9 mouse cellular contexts compared by ENCODE assay signal in the genomic region with DNA sequence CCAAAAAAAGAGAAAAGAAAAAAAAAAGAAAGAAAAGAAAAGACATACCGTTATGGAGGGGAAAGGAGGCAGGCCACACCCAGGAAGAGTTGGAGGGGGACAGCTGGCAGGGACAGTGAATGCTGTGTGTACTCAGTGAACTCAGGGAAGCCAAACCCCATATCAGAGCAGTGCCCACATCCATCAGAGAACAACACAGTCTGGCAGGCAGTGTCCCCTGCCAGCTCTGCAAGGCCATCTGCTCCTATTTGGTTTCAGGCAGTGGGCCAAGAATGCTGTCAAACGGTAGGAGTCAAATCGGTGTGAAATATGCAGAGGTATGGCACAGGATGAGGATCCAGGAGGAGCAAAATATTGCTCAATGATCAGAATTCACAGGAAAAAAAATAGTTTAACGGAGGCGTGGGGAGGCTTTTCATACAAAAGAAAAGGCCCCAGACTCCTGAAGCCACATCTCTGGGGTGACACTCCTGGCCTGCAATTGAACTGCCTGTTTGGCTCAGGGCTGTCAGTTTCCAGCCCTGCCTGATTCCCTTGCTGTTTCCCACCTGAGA. TPM values are rescaled to one million over a fixed set of nuclear protein-coding genes. Genes with fewer than 3 reads are reported as not detected.
DNase-seq lines count a peak whose midpoint lies in the region; ATAC-seq lines count a peak whose summit lies in the region.
"Had no signal": no experiment of that assay in that cellular context is flagged by ENCODE, and none has a peak within 500 bp of the region (broad histone marks: within the 10 kb centered on the region; RNA-seq: fewer than 3 reads in every experiment).

No protein-coding gene starts in this region.

- peak; percentile 95 for ATAC-seq in cerebellum, adult (ENCODE audit: insufficient number of reproducible peaks, low FRiP score, low TSS enrichment)

- no peaks in the 10 kb centered on the region for H3K27me3 ChIP-seq in heart, embryonic 10.5 days (ENCODE audit: insufficient read depth, poor library complexity, severe bottlenecking)
- H3K27me3 ChIP-seq: embryonic facial prominence, embryonic 15.5 days had no signal

- peak; percentile 96 for DNase-seq in heart, adult 11 months
- no peak for DNase-seq in heart, embryonic 10.5 days (ENCODE audit: low spot score)
- DNase-seq in heart, adult 9 months (ENCODE audit: low spot score in 2 of 2): peak; percentile 36
- DNase-seq in left cerebral cortex, adult 18-20 months (ENCODE audit: low spot score in 2 of 2): peak; percentile 77 to 87
- DNase-seq in right cerebral cortex, postnatal 4 days: peak; percentile 25
- no peak for DNase-seq in urinary bladder, postnatal 10 days (ENCODE audit: low spot score)
- DNase-seq in liver: no peak

- no peaks in the 10 kb centered on the region for H3K9me3 ChIP-seq in heart, embryonic 10.5 days
- H3K9me3 ChIP-seq: embryonic facial prominence, embryonic 15.5 days had no signal

- WGBS in heart, embryonic 10.5 days: 81% methylated on average over 5 of the region's 5 CpGs

- H3K4me3 ChIP-seq in heart, embryonic 10.5 days: no peak overlapping the region
- H3K4me3 ChIP-seq: embryonic facial prominence, embryonic 15.5 days had no signal

- no peaks in the 10 kb centered on the region for H3K36me3 ChIP-seq in heart, embryonic 10.5 days
- H3K36me3 ChIP-seq: embryonic facial prominence, embryonic 15.5 days had no signal

- no peak overlapping the region for H3K27ac ChIP-seq in heart, embryonic 10.5 days
- H3K27ac ChIP-seq: embryonic facial prominence, embryonic 15.5 days had no signal

- H3K4me1 ChIP-seq in heart, embryonic 10.5 days: peaks cover 3% of the 10 kb centered on the region; the same call in 1 of the 2 replicates
- H3K4me1 ChIP-seq: embryonic facial prominence, embryonic 15.5 days had no signal

RNA-seq across cellular contexts. Expression of a gene that starts 10.1 kb away (rescaled TPM):
- 0.11 and 0.29 TPM in 2 replicates for polyA plus RNA-seq in heart, embryonic 10.5 days (2016; fragmentation: Nextera tagmentation; extraction: Ambion mirVana)
- total RNA-seq in left cerebral cortex, adult 18-20 months (2021): 100 to 1,000 TPM; 132 to 142 TPM

RNA-seq across cellular contexts. Expression of a gene that starts 41.3 kb away (rescaled TPM):
- polyA plus RNA-seq in heart, embryonic 10.5 days (2016; fragmentation: Nextera tagmentation; extraction: Ambion mirVana): 0.31 and 0.33 TPM in 2 replicates
- under 1 TPM; 0.37 to 0.54 TPM for total RNA-seq in left cerebral cortex, adult 18-20 months (2021)

RNA-seq across cellular contexts. Expression of a gene that starts 41.5 kb away (rescaled TPM):
- polyA plus RNA-seq in heart, embryonic 10.5 days (2016; fragmentation: Nextera tagmentation; extraction: Ambion mirVana): 13.6 and 16.1 TPM in 2 replicates
- 10 to 100 TPM; 19.9 to 24.0 TPM for total RNA-seq in left cerebral cortex, adult 18-20 months (2021)

Comparison
In these comparisons a context has a peak if more than half of its experiments do, and no peak if none do; other contexts are left out.
1. DNase-seq: peak in heart, adult 11 months (single experiment), heart, adult 9 months (2 of 2), left cerebral cortex, adult 18-20 months (2 of 2) and right cerebral cortex, postnatal 4 days (single experiment); none in heart, embryonic 10.5 days (single experiment), urinary bladder, postnatal 10 days (single experiment) and liver (single experiment).